Mouse (Mus musculus): Measurements from ENCODE around the gene Tmod1.

The Tmod1 gene

GRCm38 (mm10) chr4:46038892-46039751, at the start of gene Tmod1:
Gene Tmod1 (plus strand): TSS chr4:46038935.
- peak; percentile 13 for DNase-seq (ENCODE audit: low read depth)

DNA sequence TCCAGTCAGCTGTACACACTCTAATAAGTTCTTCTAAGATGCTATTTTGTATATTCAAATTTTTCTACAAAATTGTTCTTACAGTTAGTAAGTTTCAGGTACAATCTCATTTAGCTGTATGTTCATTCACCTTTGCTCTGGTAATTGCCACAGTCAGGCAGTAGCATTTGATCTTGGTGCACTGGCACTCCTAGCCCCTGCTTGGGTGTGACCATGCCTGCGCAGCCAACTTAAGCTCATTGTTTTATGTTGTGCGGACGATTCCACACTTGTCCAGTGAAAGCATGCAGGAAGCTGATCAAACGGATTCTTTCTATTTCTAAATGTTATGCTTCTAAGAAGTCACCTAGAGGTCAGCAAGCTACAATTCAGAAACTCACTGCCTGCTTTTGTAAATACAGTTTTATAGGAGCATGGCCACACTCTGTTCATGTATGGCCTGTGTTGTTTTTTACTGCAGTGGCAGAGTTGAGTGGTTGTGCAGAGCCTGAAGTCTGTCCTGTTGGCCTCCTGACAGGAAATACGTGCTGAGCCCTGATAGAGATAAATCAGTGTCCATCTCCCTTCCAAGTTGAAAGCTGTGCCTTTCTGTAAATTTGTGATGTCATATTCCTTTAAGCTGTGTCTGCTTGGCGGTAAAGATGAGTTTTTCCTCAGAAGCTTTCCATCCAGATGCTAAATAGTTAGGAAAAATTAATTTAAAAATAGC, 48.2 kb upstream of the Tmod1 start:
- no peak for DNase-seq (ENCODE audit: low read depth)

GRCm38 (mm10) chr4:45998536-45998935, 40.2 kb upstream of the Tmod1 start:
- no peak for DNase-seq (ENCODE audit: low read depth)

GRCm38 (mm10) chr4:46008142-46008793, 30.5 kb upstream of the Tmod1 start:
- DNase-seq (ENCODE audit: low read depth): no peak

GRCm38 (mm10) chr4:46011698-46012097, 27.0 kb upstream of the Tmod1 start:
- DNase-seq (ENCODE audit: low read depth): no peak

- no peak for DNase-seq (ENCODE audit: low read depth)
These were observed 23.1 kb upstream of the Tmod1 start for GRCm38 (mm10) chr4:46015605-46016004.

DNA sequence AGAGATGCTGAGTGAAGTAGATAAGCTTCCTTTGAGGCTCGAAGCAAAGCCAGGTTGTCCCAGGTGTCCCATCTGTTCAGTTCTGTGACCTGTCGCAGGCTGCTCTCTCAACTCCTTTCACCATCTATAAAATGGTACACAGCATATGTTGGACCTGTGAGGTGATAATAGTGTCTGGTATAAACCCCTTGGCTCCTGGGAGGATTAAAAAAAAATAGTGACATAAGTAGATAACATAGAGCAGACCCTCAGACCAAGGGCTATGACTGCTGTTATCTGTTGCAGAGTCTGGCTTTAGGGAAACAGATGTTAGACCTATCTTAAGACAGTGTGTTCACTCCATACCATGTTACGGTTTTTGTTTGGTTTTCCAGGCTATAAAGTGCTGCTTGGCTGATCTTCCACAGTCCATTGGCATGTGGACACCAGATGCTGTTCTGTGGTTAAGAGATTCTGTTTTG, 15.7 kb upstream of the Tmod1 start:
- no peak for DNase-seq (ENCODE audit: low read depth)

DNA sequence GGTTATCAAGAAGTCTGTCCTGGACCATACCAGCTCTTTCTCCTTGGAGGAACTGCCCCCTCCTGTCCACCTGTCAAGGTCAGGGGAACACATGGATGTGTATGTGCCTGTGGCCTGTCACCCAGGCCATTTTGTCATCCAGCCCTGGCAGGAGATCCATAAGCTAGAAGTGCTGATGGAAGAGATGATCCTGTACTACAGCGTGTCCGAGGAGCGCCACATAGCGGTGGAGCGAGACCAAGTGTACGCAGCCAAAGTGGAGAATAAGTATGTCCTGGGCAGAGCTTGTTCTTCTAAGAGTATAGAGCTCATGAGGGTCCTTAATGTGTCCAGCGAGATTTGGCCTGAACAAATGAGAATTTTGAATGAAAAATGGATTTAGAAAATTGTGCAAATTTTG, 12.8 kb upstream of the Tmod1 start:
- no peak for DNase-seq (ENCODE audit: low read depth)

- no peak for DNase-seq (ENCODE audit: low read depth)
These were observed 10.5 kb upstream of the Tmod1 start for GRCm38 (mm10) chr4:46028224-46028623.

DNA sequence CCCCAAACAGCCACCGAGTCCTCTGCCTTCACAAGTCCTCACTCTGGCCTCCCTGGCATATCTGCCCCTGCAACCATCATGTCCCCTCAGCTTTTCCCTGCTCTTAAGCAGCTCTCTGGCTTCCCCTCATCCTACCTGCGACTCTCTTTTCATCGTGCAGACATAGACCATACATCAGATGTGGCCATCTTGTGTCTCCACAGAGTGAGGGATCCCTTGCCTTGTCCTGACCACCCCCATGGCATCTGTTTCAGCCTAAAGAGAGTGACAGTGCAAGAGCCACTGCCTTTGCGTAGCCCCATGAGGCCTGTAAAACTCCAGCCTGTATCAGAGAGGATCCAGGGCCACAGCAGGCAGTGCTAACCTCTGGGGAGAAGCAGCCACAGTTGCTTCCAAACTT, 10.0 kb upstream of the Tmod1 start:
- DNase-seq (ENCODE audit: low read depth): no peak

GRCm38 (mm10) chr4:46029552-46029951, 9.2 kb upstream of the Tmod1 start:
- no peak for DNase-seq (ENCODE audit: low read depth)

- no peak for DNase-seq (ENCODE audit: low read depth)
These were observed 6.3 kb upstream of the Tmod1 start for GRCm38 (mm10) chr4:46032448-46032847.

- no peak for DNase-seq (ENCODE audit: low read depth)
These were observed 5.5 kb upstream of the Tmod1 start for GRCm38 (mm10) chr4:46033197-46033596.

GRCm38 (mm10) chr4:46038591-46038891, 194 bp upstream of the Tmod1 start:
- no peak for DNase-seq (ENCODE audit: low read depth)

- DNase-seq (ENCODE audit: low read depth): no peak
These were observed 1.2 kb downstream of the Tmod1 start for GRCm38 (mm10) chr4:46039899-46040298.

GRCm38 (mm10) chr4:46040594-46041192, 2.0 kb downstream of the Tmod1 start:
- no peak for DNase-seq (ENCODE audit: low read depth)

- DNase-seq (ENCODE audit: low read depth): no peak
These were observed 3.2 kb downstream of the Tmod1 start for GRCm38 (mm10) chr4:46041761-46042504.

- no peak for DNase-seq (ENCODE audit: low read depth)
These were observed 3.7 kb downstream of the Tmod1 start for GRCm38 (mm10) chr4:46042505-46042850.

- no peak for DNase-seq (ENCODE audit: low read depth)
These were observed 4.6 kb downstream of the Tmod1 start for GRCm38 (mm10) chr4:46043361-46043760.

GRCm38 (mm10) chr4:46047971-46048370, 9.2 kb downstream of the Tmod1 start:
- no peak for DNase-seq (ENCODE audit: low read depth)

DNA sequence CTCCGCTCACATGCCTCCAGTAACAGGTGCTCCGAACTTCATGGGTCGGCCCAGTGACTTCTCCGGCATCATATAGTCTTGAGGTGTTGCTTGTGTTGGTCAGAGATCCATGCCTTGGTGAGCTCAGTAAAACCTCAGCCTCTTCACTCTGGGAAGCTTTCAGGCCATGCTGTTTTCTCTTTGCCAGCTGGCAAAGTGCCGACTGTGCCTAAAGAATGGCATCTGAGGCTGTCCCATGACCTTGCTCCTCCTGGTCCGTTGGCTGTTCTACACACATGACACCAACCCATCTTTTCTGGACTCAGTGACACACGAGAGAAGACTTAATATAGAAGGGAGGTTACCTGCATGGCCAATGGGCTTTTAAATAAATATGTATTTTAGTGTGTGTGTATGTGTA, 9.7 kb downstream of the Tmod1 start:
- DNase-seq (ENCODE audit: low read depth): no peak

Measured in naive thymus-derived CD4-positive, alpha-beta T cell, adult 2 months (primary cell).